Mouse (Mus musculus) liver, embryonic 12.5 days (tissue): ENCODE results near the gene Rps8. TPM values are rescaled to one million over a fixed set of nuclear protein-coding genes. Genes with fewer than 3 reads are reported as not detected.

ENCODE experiments used
- ATAC-seq: fragments of 200-750 bp; cut with Nextera tagmentation; 2 replicates; pipeline ENCODE4 v1.8.0; 2017; ENCODE audit warnings: moderate number of reproducible peaks, mild to moderate bottlenecking, moderate library complexity
- H3K27ac ChIP-seq: fragments of 300-500 bp; sonication (generic); 2 replicates; pipeline ENCODE4 v1.5.1; 2016; ENCODE audit warnings: mild to moderate bottlenecking
- H3K27me3 ChIP-seq: fragments of 300-500 bp; sonication (generic); replicated peaks from 2 replicates; pipeline ENCODE4 v1.6.1; 2016; ENCODE audit warnings: mild to moderate bottlenecking, moderate library complexity
- H3K36me3 ChIP-seq: fragments of 300-500 bp; sonication (generic); 2 replicates; pipeline ENCODE4 v1.6.1; 2016; ENCODE audit warnings: mild to moderate bottlenecking, moderate library complexity
- H3K4me1 ChIP-seq: fragments of 300-500 bp; sonication (generic); 2 replicates; pipeline ENCODE4 v1.6.1; 2016
- H3K4me2 ChIP-seq: fragments of 300-500 bp; sonication (generic); 2 replicates; pipeline ENCODE4 v1.6.1; 2016; ENCODE audit warnings: mild to moderate bottlenecking, moderate library complexity
- H3K4me3 ChIP-seq: fragments of 300-500 bp; sonication (generic); 2 replicates; pipeline ENCODE4 v1.5.1; 2016; ENCODE audit warnings: mild to moderate bottlenecking, moderate library complexity
- H3K9ac ChIP-seq: fragments of 300-500 bp; sonication (generic); 2 replicates; pipeline ENCODE4 v1.6.1; 2016; ENCODE audit warnings: mild to moderate bottlenecking, moderate library complexity
- H3K9me3 ChIP-seq: fragments of 300-500 bp; sonication (generic); replicated peaks from 2 replicates; pipeline ENCODE4 v1.6.1; 2016; ENCODE audit warnings: mild to moderate bottlenecking, moderate library complexity
- WGBS: fragments of 180-500 bp; shearing (Covaris S2); methylation state at CpG from one replicate; pipeline ENCODE4 v1.1.7; 2016; ENCODE audit not compliant: insufficient replicate concordance; 5-methylcytosine and 5-hydroxymethylcytosine counted together
- polyA plus RNA-seq: library from polyadenylated mRNA; unstranded; fragments of >200 nt; fragmentation: Nextera tagmentation; extraction: Ambion mirVana; gene quantifications from 2 replicates; pipeline ENCODE4 v1.2.1, GENCODE M21; 2016

The Rps8 gene
- polyA plus RNA-seq, 1 experiment from 2014 or later: 969 TPM

GRCm38 (mm10) chr4:117145248-117145647, 10.8 kb downstream of the Rps8 start:
- no peaks in the 10 kb centered on the region for H3K9me3 ChIP-seq
- peaks cover 22% of the 10 kb centered on the region for H3K36me3 ChIP-seq
- H3K4me2 ChIP-seq: no peak overlapping the region
- H3K27ac ChIP-seq: no peak overlapping the region
- H3K4me3 ChIP-seq: no peak overlapping the region
- H3K4me1 ChIP-seq: peaks cover 6% of the 10 kb centered on the region
- peaks cover 33% of the 10 kb centered on the region; the same call in 1 of the 2 replicates for H3K27me3 ChIP-seq
- 78% methylated on average over 13 of the region's 13 CpGs for WGBS
- no peak for ATAC-seq
- H3K9ac ChIP-seq: no peak overlapping the region

GRCm38 (mm10) chr4:117143023-117143422, 13.0 kb downstream of the Rps8 start:
- no peak for ATAC-seq
- Histone ChIP-seq H3K4me1 (peaks cover 23% of the 10 kb centered on the region), H3K4me3 (no peak overlapping the region), H3K9me3 (no peaks in the 10 kb centered on the region), H3K27me3 (peaks cover 33% of the 10 kb centered on the region; the same call in 1 of the 2 replicates), H3K36me3 (0 out of 2 replicates have a peak, but pooled peaks cover 3% of the 10 kb centered on the region), H3K9ac (no peak overlapping the region), H3K4me2 (no peak overlapping the region), H3K27ac (no peak overlapping the region)
- 54% methylated on average over 7 of the region's 7 CpGs for WGBS

GRCm38 (mm10) chr4:117140613-117141012, 15.4 kb downstream of the Rps8 start:
- H3K4me2 ChIP-seq: no peak overlapping the region
- H3K27me3 ChIP-seq: peaks cover 33% of the 10 kb centered on the region; the same call in 1 of the 2 replicates
- H3K27ac ChIP-seq: no peak overlapping the region
- peaks cover 33% of the 10 kb centered on the region for H3K4me1 ChIP-seq
- WGBS: 31% methylated on average over 4 of the region's 4 CpGs
- H3K36me3 ChIP-seq: no peaks in the 10 kb centered on the region
- no peak overlapping the region for H3K9ac ChIP-seq
- no peaks in the 10 kb centered on the region for H3K9me3 ChIP-seq
- no peak for ATAC-seq
- H3K4me3 ChIP-seq: no peak overlapping the region

- Histone ChIP-seq H3K27ac (0 out of 2 replicates have a peak overlapping the region, but pooled peaks have one; percentile 3), H3K4me2 (no peak overlapping the region), H3K36me3 (no peaks in the 10 kb centered on the region), H3K9me3 (no peaks in the 10 kb centered on the region), H3K9ac (no peak overlapping the region), H3K27me3 (peaks cover 30% of the 10 kb centered on the region; the same call in 1 of the 2 replicates), H3K4me1 (peaks cover 45% of the 10 kb centered on the region), H3K4me3 (no peak overlapping the region)
- 3% methylated on average over 2 of the region's 2 CpGs for WGBS
- 0 out of 2 replicates have a peak, but pooled peaks have one; percentile 13 for ATAC-seq
These were observed 16.8 kb downstream of the Rps8 start for GRCm38 (mm10) chr4:117139217-117139612.

- no peak overlapping the region; the same call in 1 of the 2 replicates for H3K9ac ChIP-seq
- H3K4me1 ChIP-seq: peaks cover 48% of the 10 kb centered on the region
- no peaks in the 10 kb centered on the region for H3K9me3 ChIP-seq
- H3K4me3 ChIP-seq: no peak overlapping the region
- no peak for ATAC-seq
- H3K36me3 ChIP-seq: no peaks in the 10 kb centered on the region
- no peak overlapping the region for H3K4me2 ChIP-seq
- H3K27ac ChIP-seq: 0 out of 2 replicates have a peak overlapping the region, but pooled peaks have one; percentile 3
- H3K27me3 ChIP-seq: peaks cover 27% of the 10 kb centered on the region
- WGBS: 57% methylated on average over 16 of the region's 17 CpGs
These were observed 17.5 kb downstream of the Rps8 start for GRCm38 (mm10) chr4:117138295-117139216.

GRCm38 (mm10) chr4:117136034-117136433, 20.0 kb downstream of the Rps8 start:
- WGBS: 17% methylated on average over 8 of the region's 8 CpGs
- peak; percentile 67 for ATAC-seq
- H3K9me3 ChIP-seq: no peaks in the 10 kb centered on the region
- 0 out of 2 replicates have a peak, but pooled peaks cover 7% of the 10 kb centered on the region for H3K36me3 ChIP-seq
- peak overlapping the region; percentile 46 for H3K4me2 ChIP-seq
- peak overlapping the region; percentile 40 for H3K9ac ChIP-seq
- H3K4me3 ChIP-seq: no peak overlapping the region
- H3K4me1 ChIP-seq: peaks cover 61% of the 10 kb centered on the region
- H3K27me3 ChIP-seq: peaks cover 28% of the 10 kb centered on the region
- H3K27ac ChIP-seq: peak overlapping the region; percentile 75

- Histone ChIP-seq H3K27ac (peak overlapping the region; percentile 62), H3K36me3 (peaks cover 9% of the 10 kb centered on the region; the same call in 1 of the 2 replicates), H3K9me3 (no peaks in the 10 kb centered on the region), H3K4me2 (peak overlapping the region; percentile 99), H3K4me3 (peak overlapping the region; percentile 85), H3K27me3 (peaks cover 39% of the 10 kb centered on the region), H3K9ac (peak overlapping the region; percentile 49), H3K4me1 (peaks cover 54% of the 10 kb centered on the region)
- no peak for ATAC-seq
- 35% methylated on average over 2 of the region's 2 CpGs for WGBS
These were observed 21.4 kb downstream of the Rps8 start for GRCm38 (mm10) chr4:117134601-117134995.

- Histone ChIP-seq H3K9ac (peak within 1 kb of the TSS; percentile 84), H3K4me2 (peak within 1 kb of the TSS; percentile 99), H3K4me3 (peak within 1 kb of the TSS; percentile 85), H3K9me3 (no peaks in the 10 kb centered on the region), H3K36me3 (peaks cover 12% of the 10 kb centered on the region), H3K4me1 (peaks cover 51% of the 10 kb centered on the region), H3K27ac (peak within 1 kb of the TSS; percentile 62), H3K27me3 (peaks cover 39% of the 10 kb centered on the region)
- WGBS: 3% methylated on average over 47 of the region's 48 CpGs
- peak; percentile 84 for ATAC-seq
These were observed 22.0 kb downstream of the Rps8 start, which contains the start of gene Plk3 for GRCm38 (mm10) chr4:117133817-117134600. Gene Plk3, minus strand, starts transcription at chr4:117133963.

GRCm38 (mm10) chr4:117133366-117133796, 22.7 kb downstream of the Rps8 start:
- 0 out of 2 replicates have a peak overlapping the region, but pooled peaks have one; percentile 58 for H3K27ac ChIP-seq
- peaks cover 18% of the 10 kb centered on the region for H3K36me3 ChIP-seq
- ATAC-seq: 0 out of 2 replicates have a peak, but pooled peaks have one; percentile 5
- H3K27me3 ChIP-seq: peaks cover 39% of the 10 kb centered on the region
- H3K9me3 ChIP-seq: no peaks in the 10 kb centered on the region
- peak overlapping the region; percentile 99 for H3K4me2 ChIP-seq
- peak overlapping the region; percentile 85 for H3K4me3 ChIP-seq
- peak overlapping the region; percentile 84 for H3K9ac ChIP-seq
- WGBS: under 1% methylated on average over 42 of the region's 42 CpGs
- H3K4me1 ChIP-seq: peaks cover 45% of the 10 kb centered on the region

- H3K4me1 ChIP-seq: peaks cover 40% of the 10 kb centered on the region
- H3K27ac ChIP-seq: no peak overlapping the region
- peaks cover 24% of the 10 kb centered on the region for H3K36me3 ChIP-seq
- no peaks in the 10 kb centered on the region for H3K9me3 ChIP-seq
- H3K27me3 ChIP-seq: peaks cover 39% of the 10 kb centered on the region
- H3K4me2 ChIP-seq: peak overlapping the region; percentile 99
- peak overlapping the region; percentile 84; the same call in 1 of the 2 replicates for H3K9ac ChIP-seq
- no peak for ATAC-seq
- peak overlapping the region; percentile 85 for H3K4me3 ChIP-seq
- WGBS: 20% methylated on average over 11 of the region's 11 CpGs
These were observed 23.3 kb downstream of the Rps8 start for GRCm38 (mm10) chr4:117132794-117133143.
